Mouse (Mus musculus) CD4-positive helper T cell, adult 2 months (primary cell): ENCODE results near the gene Il18r1.

Experiments used
- DNase-seq: peaks from one replicate; pipeline ENCODE4 v3.0.0-alpha.2; 2012; ENCODE audit warnings: low read depth, missing footprints, low spot score

Il18r1 gene

GRCm38 (mm10) chr1:40494594-40494993, 29.2 kb downstream of the Il18r1 start:
- DNase-seq, result no peak

- no peak for DNase-seq
Observed at GRCm38 (mm10) chr1:40499708-40500107, 34.4 kb downstream of the Il18r1 start.

- no peak for DNase-seq
Observed at GRCm38 (mm10) chr1:40501126-40501525, 35.8 kb downstream of the Il18r1 start.

GRCm38 (mm10) chr1:40501546-40502398, 36.4 kb downstream of the Il18r1 start:
- peak; percentile 38 for DNase-seq

- DNase-seq, result no peak
Observed at GRCm38 (mm10) chr1:40504548-40504947, 39.2 kb downstream of the Il18r1 start.

GRCm38 (mm10) chr1:40514851-40515585, 49.7 kb downstream of the Il18r1 start, which contains the start of gene Il18rap:
Gene Il18rap, plus strand, starts transcription at chr1:40515362.
- DNase-seq, result peak; percentile 67

GRCm38 (mm10) chr1:40516364-40516763, 51.0 kb downstream of the Il18r1 start:
- DNase-seq, result peak; percentile 33

- DNase-seq, result no peak
Observed at GRCm38 (mm10) chr1:40522918-40523317, 57.6 kb downstream of the Il18r1 start.

- DNase-seq, result no peak
Observed at GRCm38 (mm10) chr1:40523971-40524722, 58.8 kb downstream of the Il18r1 start.

- DNase-seq, result no peak
Observed at GRCm38 (mm10) chr1:40529287-40529686, 63.9 kb downstream of the Il18r1 start.

- no peak for DNase-seq
Observed at GRCm38 (mm10) chr1:40537577-40537976, 72.2 kb downstream of the Il18r1 start.

- peak; percentile 78 for DNase-seq
Observed at GRCm38 (mm10) chr1:40544650-40545049, 79.3 kb downstream of the Il18r1 start.

GRCm38 (mm10) chr1:40546645-40547044, 81.3 kb downstream of the Il18r1 start:
- DNase-seq, result no peak

- DNase-seq, result no peak
Observed at GRCm38 (mm10) chr1:40547064-40547572, 81.8 kb downstream of the Il18r1 start.

GRCm38 (mm10) chr1:40547762-40548161, 82.4 kb downstream of the Il18r1 start:
- DNase-seq, result no peak
